Mouse (Mus musculus) fibroblast of lung, adult 2 months (primary cell): ENCODE data around the gene Tcf7l1.

Experiments
- DNase-seq: peaks from one replicate; pipeline ENCODE4 v3.0.0-alpha.2; 2011; ENCODE audit warnings: low read depth

Gene Tcf7l1

DNA sequence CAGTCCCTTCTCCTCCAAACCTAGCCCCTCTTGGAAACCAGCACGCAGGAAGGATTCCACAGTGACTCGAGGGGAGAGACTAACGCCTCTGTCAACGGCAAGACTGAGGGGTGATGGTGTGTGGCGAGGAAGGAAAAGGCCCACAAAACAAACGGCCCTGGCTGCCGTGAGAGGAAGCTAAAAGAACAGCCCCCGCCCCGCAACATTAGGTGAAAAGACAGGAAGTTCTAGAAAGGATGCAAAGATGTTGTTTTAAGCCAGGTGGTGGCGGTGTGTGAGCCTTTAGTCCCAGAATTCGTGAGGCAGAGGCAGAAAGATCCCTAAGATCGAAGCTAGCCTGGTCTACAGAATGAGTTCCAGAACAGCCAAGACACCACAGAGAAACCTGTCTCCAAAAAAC lies 43.3 kb downstream of the Tcf7l1 start:
- no peak for DNase-seq

GRCm38 (mm10) chr6:72744144-72744800 lies 44.8 kb downstream of the Tcf7l1 start:
- peak; percentile 82 for DNase-seq

- DNase-seq: peak; percentile 73
Measured at GRCm38 (mm10) chr6:72743624-72744041, 45.4 kb downstream of the Tcf7l1 start.

DNA sequence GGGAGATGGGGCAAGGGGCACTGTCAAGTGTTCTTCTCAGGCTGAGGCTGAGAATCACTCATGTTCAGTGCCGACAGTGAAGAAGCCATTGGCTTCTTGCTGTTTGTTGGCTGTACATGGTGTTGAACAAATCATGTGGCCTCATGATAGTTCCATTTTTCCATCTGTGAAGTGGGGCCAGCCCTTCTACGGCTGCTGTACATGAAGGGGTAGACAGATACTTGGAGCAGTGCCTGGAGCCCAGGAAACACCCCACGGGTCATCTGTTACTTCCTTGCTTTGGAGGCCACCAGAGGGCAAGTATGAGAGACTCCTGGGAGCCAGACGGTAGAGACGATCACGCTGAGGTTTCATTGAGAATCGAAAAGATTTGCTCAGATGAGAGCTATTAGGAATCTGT lies 46.7 kb downstream of the Tcf7l1 start:
- DNase-seq: no peak

DNA sequence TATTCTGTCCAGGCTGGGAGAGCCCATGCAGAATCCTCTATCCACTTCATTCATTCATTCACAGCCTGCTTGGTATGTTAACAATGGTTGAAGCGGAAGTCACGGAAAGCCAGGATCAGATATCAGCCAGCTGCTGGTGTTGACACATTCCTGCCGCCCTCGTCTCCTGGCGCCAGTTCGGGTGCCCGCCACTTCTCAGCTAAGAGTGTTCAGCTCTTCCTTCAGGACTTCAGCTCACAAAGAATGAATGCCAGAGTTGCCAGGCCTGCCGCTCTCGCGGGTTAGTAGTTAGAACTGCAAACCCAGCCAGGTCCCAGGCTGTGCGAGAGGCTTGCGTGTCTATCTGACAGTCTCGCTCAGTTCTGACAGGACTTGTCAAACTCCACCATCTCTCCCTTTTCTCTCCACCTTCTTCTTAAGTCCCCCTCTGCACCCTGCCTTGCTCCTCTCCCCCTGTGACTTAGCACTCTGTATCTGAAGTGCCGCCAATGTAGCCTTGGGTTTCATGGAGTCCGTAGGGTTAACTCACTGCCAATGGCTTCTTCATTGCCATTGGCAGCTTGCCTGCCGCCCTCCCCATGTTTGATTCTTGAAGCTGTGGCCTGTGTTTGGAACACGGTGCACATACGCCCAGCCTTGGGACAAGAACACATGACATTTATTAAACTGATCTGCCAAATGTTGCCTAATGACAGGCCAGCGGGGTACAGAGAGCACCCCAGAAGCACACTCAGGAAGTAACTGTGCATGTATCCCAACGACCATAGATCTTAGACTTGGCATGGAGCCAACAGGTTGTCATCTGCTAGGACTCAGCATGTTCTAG lies 48.2 kb downstream of the Tcf7l1 start:
- DNase-seq: peak; percentile 44

GRCm38 (mm10) chr6:72736872-72737271 lies 52.2 kb downstream of the Tcf7l1 start:
- DNase-seq: no peak

DNA sequence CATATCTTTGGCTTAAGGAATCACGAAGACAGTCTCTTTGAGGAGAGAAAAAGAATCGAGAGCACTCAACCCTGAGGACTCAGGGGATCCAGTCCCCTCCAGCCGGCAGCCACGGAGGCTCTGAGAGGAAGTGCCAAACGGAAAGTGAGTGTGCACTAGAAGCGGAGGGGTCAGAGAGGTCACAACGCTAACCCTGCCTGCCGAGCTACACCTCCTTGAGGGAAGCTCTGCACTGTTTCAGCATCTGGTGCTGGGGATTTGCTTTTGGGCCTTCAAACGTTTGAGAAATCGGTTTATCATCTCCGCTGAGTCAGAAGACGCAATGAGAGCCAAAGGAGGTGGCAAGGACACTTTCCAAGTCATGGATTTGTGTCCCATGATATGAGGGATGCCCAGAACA lies 53.8 kb downstream of the Tcf7l1 start:
- no peak for DNase-seq

- no peak for DNase-seq
Measured at GRCm38 (mm10) chr6:72733375-72733774, 55.7 kb downstream of the Tcf7l1 start.

GRCm38 (mm10) chr6:72732109-72732508 lies 56.9 kb downstream of the Tcf7l1 start:
- DNase-seq: no peak

DNA sequence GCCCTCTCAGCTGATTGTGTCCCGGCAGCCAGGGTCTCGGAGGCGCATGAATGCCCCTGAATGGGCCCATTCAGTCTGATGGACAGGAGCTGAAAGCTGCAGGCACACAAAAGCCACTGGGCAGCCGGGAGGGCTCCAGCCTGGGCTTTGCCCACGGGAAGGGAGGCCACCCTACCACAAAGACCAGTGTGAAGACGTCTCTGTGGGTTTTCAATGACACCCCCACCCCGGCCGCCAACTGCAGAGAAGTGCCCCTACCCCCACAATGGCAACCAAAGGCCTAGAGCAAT lies 58.5 kb downstream of the Tcf7l1 start:
- DNase-seq: no peak

- DNase-seq: no peak
Measured at GRCm38 (mm10) chr6:72729831-72730559, 59.1 kb downstream of the Tcf7l1 start.

DNA sequence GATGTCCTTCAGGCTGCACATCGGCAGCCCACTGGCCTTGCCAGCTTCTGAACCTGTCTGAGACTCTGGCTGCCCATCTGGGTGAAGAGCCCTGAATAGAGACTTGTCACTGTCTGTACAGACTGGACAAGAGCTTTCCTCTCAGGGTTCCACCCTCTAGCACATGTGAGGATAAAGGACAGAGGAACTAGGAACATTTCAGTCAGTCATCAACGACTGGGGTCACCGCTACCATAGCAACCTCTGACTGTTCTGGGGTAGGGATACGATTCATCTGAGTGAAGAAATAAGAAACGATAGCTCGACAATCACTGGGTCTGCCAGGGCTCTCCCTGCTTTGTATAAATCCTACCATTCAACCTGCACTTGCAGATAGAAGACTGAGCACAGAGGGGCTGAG lies 61.2 kb downstream of the Tcf7l1 start:
- no peak for DNase-seq

DNA sequence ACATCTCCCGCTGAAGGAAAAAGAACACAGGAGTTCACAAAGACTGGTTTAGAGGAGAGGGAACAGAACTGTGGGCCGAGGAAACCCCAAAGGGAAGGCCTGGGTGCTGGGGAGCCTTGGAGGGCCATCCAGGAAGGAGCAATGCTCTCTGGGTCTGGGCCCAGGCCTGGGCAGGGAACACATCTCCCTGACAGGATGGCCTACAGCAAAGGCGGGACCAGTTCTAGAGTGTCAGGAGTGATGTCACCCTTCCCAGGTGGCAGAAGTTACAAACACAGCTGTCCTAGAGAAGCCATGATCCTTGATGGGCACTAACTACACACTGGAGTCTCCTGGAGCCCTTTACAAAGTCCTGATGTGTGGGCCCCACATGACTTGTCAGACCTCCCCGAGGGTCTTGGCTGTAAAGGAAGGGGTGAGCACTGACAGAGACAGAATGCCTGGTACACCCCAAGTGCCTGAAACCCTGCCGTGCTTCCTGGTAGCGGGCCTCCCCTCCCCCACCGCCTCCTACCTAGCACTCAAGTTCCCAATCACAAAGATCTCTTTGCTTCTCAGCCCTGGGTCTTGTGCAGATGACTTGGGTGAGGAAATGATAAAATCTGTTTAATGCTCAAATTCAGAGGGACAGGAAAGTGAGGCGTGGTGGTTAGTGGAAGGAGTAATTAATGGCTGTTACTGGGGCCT lies 64.4 kb downstream of the Tcf7l1 start:
- no peak for DNase-seq

DNA sequence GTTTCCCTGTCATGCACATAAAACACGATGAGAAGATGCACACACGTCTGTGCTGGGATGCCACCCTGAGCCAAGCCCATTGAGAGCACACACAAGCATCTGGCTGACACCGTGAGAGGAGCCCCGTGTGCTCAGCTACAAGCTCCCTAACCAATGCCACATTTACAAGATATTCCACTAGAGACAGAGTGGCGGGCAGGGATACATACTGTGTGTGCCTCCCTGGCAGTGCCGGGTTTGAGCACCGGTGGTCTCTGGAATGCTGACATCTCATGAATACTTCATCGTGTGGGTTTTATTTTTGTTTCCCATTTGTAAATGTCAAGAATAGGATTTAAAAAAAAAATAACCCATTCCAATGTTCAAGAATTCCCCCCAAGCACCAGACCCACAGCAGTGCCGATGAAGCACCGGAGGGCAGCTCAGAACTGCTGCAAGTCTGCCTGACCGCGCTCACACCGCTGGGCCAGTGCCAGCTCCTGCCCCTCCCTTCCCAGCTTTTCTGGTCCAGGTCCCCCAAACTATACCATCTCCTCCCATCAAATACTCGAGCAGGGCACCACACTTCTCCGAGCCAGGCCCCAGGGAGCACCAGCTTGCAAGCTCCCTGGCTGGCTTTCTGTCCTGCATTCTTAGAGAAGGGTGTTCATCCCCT lies 65.2 kb downstream of the Tcf7l1 start:
- DNase-seq: no peak

- no peak for DNase-seq
Measured at GRCm38 (mm10) chr6:72723143-72723542, 65.9 kb downstream of the Tcf7l1 start.

DNA sequence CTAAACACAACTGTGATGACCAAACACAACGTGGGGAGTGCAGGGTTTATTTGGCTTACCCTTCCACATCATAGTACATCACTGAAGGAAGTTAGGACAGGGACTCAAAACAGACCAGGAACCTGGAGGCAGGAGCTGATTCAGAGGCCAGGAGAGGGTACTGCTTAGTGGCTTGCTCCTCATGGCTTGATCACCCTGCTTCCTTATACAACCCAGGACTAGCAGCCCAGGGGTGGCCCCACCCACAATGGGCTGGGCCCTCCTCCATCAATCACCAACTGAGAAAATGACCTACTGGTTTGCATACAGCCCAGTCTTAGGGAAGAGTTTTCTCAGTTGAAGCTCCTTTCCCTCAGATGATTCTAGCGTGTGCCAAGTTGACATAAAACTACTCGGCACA lies 68.2 kb downstream of the Tcf7l1 start:
- DNase-seq: no peak

DNA sequence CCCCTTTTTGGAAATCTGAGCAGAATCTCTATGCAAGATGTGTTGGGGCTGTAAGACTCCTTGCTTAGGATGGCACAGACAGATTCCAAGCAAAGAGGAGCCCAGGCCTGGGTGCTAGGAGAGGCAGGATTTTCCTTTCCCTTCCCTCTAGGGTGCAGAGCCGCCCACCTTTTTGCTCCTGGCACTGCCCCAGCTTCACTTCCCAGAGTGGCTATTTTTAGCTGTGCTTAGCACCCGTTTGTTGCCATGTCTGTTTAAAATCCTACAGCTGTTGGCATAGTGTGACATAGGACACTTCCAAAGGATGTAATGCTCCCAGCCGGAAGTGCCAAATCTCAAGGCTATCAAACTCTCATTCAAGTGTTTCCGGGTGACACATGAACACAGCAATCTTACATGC lies 74.3 kb downstream of the Tcf7l1 start:
- no peak for DNase-seq

- no peak for DNase-seq
Measured at GRCm38 (mm10) chr6:72714250-72714649, 74.8 kb downstream of the Tcf7l1 start.

DNA sequence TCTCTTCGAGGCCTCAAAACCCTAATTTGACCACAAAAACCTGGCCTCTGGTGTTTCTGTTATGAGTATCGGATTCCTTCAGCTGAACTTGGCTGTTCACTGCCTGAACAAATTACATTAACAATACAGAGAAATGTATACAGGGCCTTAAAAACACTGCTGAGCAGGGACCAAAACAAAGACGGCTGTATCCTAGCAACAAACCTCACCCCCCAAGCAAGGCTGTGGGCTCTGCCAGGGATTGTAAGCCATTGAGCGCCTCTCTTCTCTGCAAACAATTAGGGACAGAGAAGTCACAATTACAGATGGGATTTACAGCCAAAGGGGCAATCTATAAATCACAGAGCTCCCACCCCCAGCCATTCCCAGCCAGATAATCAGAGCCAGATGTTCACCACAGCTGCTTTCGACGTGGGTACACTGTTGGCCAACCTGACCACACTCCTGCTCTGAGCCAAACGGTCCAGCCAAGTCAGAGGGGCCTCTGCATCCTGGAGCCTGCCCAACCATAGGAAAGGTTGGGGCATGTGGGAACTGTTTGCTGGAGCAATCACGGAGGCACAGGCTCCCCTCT lies 77.5 kb downstream of the Tcf7l1 start:
- peak; percentile 96 for DNase-seq

DNA sequence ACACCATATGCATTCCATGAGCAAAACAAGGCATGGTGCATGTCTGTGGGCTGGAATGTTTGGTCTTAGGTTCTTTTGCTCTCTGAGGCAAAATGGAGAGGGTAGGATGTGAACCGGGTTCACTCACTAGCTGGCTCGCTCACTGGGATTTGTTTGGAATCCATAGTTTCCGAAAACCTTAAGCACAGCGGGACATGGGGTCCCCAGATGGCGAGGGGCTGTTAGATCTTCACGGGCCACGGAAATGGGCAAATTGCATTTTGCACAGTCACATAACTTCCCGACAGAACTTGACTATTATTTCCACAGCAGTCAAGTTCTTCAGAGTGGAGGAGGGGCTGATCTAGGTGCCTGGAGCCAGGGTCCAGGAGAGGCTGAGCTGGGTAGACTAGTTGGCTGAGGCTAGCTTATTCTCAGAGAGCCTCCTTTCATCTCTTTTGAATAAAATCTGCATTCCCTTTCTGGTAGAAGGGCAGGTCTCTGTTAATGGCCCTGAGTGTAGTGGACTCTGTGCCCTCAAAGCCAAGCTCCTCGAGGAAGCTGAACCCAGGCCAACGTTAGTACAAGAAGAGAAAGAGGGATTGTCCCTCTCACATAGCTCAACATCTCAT lies 78.1 kb downstream of the Tcf7l1 start:
- no peak for DNase-seq

- no peak for DNase-seq
Measured at GRCm38 (mm10) chr6:72699467-72700126, 89.5 kb downstream of the Tcf7l1 start.
